Comparison of ENCODE assay signal across 16 mouse cellular contexts in the genomic region with DNA sequence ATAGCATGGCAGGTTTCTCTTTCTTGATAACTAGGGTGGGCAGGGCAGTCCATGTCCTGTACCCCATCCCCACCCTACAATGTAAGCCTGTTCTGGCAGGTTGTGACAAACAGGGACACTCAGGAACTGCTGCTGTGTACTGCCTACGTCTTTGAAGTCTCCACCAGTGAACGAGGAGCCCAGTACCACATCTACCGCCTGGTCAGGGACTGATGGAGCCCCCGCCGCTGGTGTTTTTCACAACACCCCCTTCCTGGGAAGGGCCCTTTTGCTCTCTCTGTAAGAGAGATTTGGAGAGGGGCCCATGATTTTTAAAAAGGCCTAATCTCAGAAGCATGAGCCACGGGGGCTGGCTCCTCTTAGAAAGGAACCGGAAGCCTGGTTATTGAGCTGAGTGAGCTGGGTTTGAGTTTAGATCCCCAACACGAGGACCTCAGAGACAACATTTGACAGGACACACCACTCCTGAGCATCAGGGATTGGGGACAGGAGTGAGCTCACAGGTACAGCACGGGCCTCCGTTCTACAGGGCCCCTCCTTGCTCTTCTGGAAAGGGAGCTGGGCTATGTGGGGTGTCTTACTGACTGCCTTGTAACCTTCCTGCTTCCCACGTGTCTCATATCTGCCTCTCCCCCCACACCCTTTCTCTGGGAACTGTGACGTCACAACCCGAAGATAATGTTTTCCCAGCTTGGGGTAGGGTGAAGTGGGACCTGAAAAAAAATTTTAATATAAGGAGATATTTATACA. TPM values are rescaled to one million over a fixed set of nuclear protein-coding genes. Genes with fewer than 3 reads are reported as not detected.
DNase-seq lines count a peak whose midpoint lies in the region; ATAC-seq lines count a peak whose summit lies in the region.
"Had no signal": no experiment of that assay in that cellular context is flagged by ENCODE, and none has a peak within 500 bp of the region (broad histone marks: within the 10 kb centered on the region; RNA-seq: fewer than 3 reads in every experiment).

No protein-coding gene starts in this region.

- WGBS in hindbrain, embryonic 10.5 days = 68% methylated on average over 13 of the region's 13 CpGs
- WGBS in hindbrain, embryonic 14.5 days = 76% methylated on average over 13 of the region's 13 CpGs
- 70% methylated on average over 13 of the region's 13 CpGs for WGBS in midbrain, embryonic 14.5 days
- WGBS in midbrain, embryonic 16.5 days = 64% methylated on average over 13 of the region's 13 CpGs
- WGBS in forebrain, embryonic 15.5 days = 67% methylated on average over 13 of the region's 13 CpGs

- peak; percentile 4 for DNase-seq in hindbrain, embryonic 10.5 days (ENCODE audit: low spot score)
- DNase-seq in hindbrain, embryonic 14.5 days (ENCODE audit: low spot score) = no peak
- DNase-seq in midbrain, embryonic 14.5 days = no peak
- DNase-seq in right cerebral cortex, postnatal 25 days = peak; percentile 54
- no peak for DNase-seq in kidney, adult 9 months
- DNase-seq: adrenal gland, postnatal 14 days; cerebellum, adult 11-12 months; lung, postnatal 14 days; thymus, adult 2 months had no signal

- H3K4me2 ChIP-seq in hindbrain, embryonic 14.5 days (replicated peaks) = no peak overlapping the region
- no peak overlapping the region for H3K4me2 ChIP-seq in midbrain, embryonic 14.5 days (ENCODE audit: low read length)
- no peak overlapping the region for H3K4me2 ChIP-seq in midbrain, embryonic 16.5 days (ENCODE audit: low read length)
- H3K4me2 ChIP-seq in forebrain, embryonic 15.5 days (replicated peaks) = no peak overlapping the region
- H3K4me2 ChIP-seq: limb, embryonic 15.5 days had no signal

- no peak for ATAC-seq in hindbrain, embryonic 14.5 days (ENCODE audit: low FRiP score)
- ATAC-seq in midbrain, embryonic 14.5 days (ENCODE audit: low FRiP score, low TSS enrichment) = no peak
- no peak for ATAC-seq in midbrain, embryonic 16.5 days
- no peak for ATAC-seq in forebrain, embryonic 15.5 days (replicated peaks)
- no peak for ATAC-seq in megakaryocyte progenitor cell, adult 5-6 weeks (replicated peaks; ENCODE audit: poor library complexity)
- ATAC-seq: inflammation-experienced regulatory T-cells, adult 6 months; Patski had no signal

- no peak overlapping the region for H3K9ac ChIP-seq in hindbrain, embryonic 14.5 days
- H3K9ac ChIP-seq in midbrain, embryonic 14.5 days (replicated peaks; ENCODE audit: low read length) = no peak overlapping the region
- no peak overlapping the region for H3K9ac ChIP-seq in midbrain, embryonic 16.5 days (ENCODE audit: low read depth, low read length)
- no peak overlapping the region for H3K9ac ChIP-seq in forebrain, embryonic 15.5 days (replicated peaks)
- H3K9ac ChIP-seq: limb, embryonic 15.5 days had no signal

- no peak overlapping the region for H3K27ac ChIP-seq in hindbrain, embryonic 10.5 days
- no peak overlapping the region for H3K27ac ChIP-seq in hindbrain, embryonic 14.5 days
- 0 out of 2 replicates have a peak overlapping the region, but pooled peaks have one; percentile 8 for H3K27ac ChIP-seq in midbrain, embryonic 14.5 days (replicated peaks; ENCODE audit: low read depth, low read length)
- no peak overlapping the region for H3K27ac ChIP-seq in midbrain, embryonic 16.5 days (ENCODE audit: low read length)
- peak overlapping the region; percentile 81 for H3K27ac ChIP-seq in forebrain, embryonic 15.5 days (replicated peaks)
- H3K27ac ChIP-seq: kidney, postnatal 0 days had no signal

- no peaks in the 10 kb centered on the region for H3K9me3 ChIP-seq in hindbrain, embryonic 10.5 days
- no peaks in the 10 kb centered on the region for H3K9me3 ChIP-seq in hindbrain, embryonic 14.5 days (ENCODE audit: control insufficient read depth, low read length)
- no peaks in the 10 kb centered on the region for H3K9me3 ChIP-seq in midbrain, embryonic 14.5 days (ENCODE audit: control insufficient read depth, low read length)
- H3K9me3 ChIP-seq in midbrain, embryonic 16.5 days (replicated peaks; ENCODE audit: control insufficient read depth, low read length, poor library complexity, severe bottlenecking) = no peaks in the 10 kb centered on the region
- H3K9me3 ChIP-seq in forebrain, embryonic 15.5 days = no peaks in the 10 kb centered on the region
- H3K9me3 ChIP-seq: limb, embryonic 15.5 days had no signal

- H3K36me3 ChIP-seq in hindbrain, embryonic 10.5 days = peaks cover 60% of the 10 kb centered on the region
- H3K36me3 ChIP-seq in hindbrain, embryonic 14.5 days (replicated peaks; ENCODE audit: control insufficient read depth, insufficient read depth) = peaks cover 22% of the 10 kb centered on the region
- H3K36me3 ChIP-seq in midbrain, embryonic 14.5 days (ENCODE audit: control insufficient read depth, insufficient read depth, low read length) = peaks cover 18% of the 10 kb centered on the region
- H3K36me3 ChIP-seq in midbrain, embryonic 16.5 days (ENCODE audit: control insufficient read depth, insufficient read depth, low read length) = no peaks in the 10 kb centered on the region
- H3K36me3 ChIP-seq in forebrain, embryonic 15.5 days = peaks cover 14% of the 10 kb centered on the region

- peaks cover 39% of the 10 kb centered on the region for H3K27me3 ChIP-seq in hindbrain, embryonic 10.5 days (ENCODE audit: insufficient read depth, poor library complexity, severe bottlenecking)
- H3K27me3 ChIP-seq in hindbrain, embryonic 14.5 days (ENCODE audit: control insufficient read depth, insufficient read depth, low read length) = no peaks in the 10 kb centered on the region
- no peaks in the 10 kb centered on the region for H3K27me3 ChIP-seq in midbrain, embryonic 14.5 days (ENCODE audit: control insufficient read depth, insufficient read depth, low read length)
- peaks cover 7% of the 10 kb centered on the region for H3K27me3 ChIP-seq in midbrain, embryonic 16.5 days (ENCODE audit: control insufficient read depth, insufficient read depth, low read depth, low read length)
- no peaks in the 10 kb centered on the region for H3K27me3 ChIP-seq in forebrain, embryonic 15.5 days
- H3K27me3 ChIP-seq: limb, embryonic 15.5 days; Patski had no signal

- peaks cover 44% of the 10 kb centered on the region for H3K4me1 ChIP-seq in hindbrain, embryonic 10.5 days (replicated peaks)
- peaks cover 11% of the 10 kb centered on the region for H3K4me1 ChIP-seq in hindbrain, embryonic 14.5 days (replicated peaks; ENCODE audit: control insufficient read depth, insufficient read depth, low read length)
- H3K4me1 ChIP-seq in midbrain, embryonic 14.5 days (ENCODE audit: control insufficient read depth, insufficient read depth, low read length) = peaks cover 14% of the 10 kb centered on the region; the same call in 1 of the 2 replicates
- peaks cover 7% of the 10 kb centered on the region; the same call in 1 of the 2 replicates for H3K4me1 ChIP-seq in midbrain, embryonic 16.5 days (ENCODE audit: control insufficient read depth, insufficient read depth, low read length)
- H3K4me1 ChIP-seq in forebrain, embryonic 15.5 days = peaks cover 25% of the 10 kb centered on the region

- H3K4me3 ChIP-seq in hindbrain, embryonic 10.5 days = no peak overlapping the region
- no peak overlapping the region for H3K4me3 ChIP-seq in hindbrain, embryonic 14.5 days (replicated peaks; ENCODE audit: low read length)
- H3K4me3 ChIP-seq in midbrain, embryonic 14.5 days (replicated peaks; ENCODE audit: low read depth, low read length) = no peak overlapping the region
- H3K4me3 ChIP-seq in midbrain, embryonic 16.5 days (ENCODE audit: low read depth, low read length) = no peak overlapping the region
- H3K4me3 ChIP-seq in forebrain, embryonic 15.5 days = no peak overlapping the region
- H3K4me3 ChIP-seq: limb, embryonic 15.5 days had no signal

RNA-seq across cellular contexts. Expression of gene Cd37, which starts 6.0 kb away (rescaled TPM):
- polyA plus RNA-seq in hindbrain, embryonic 10.5 days (2016; fragmentation: Nextera tagmentation; extraction: Ambion mirVana) = 1.0 and 1.1 TPM in 2 replicates
- 0.94 and 1.2 TPM in 2 replicates for polyA plus RNA-seq in hindbrain, embryonic 14.5 days (2014; fragmentation: Nextera tagmentation; extraction: Ambion mirVana)
- polyA plus RNA-seq in midbrain, embryonic 14.5 days (2014; fragmentation: Nextera tagmentation; extraction: Ambion mirVana) = 0.76 and 1.0 TPM in 2 replicates
- 1.3 and 1.4 TPM in 2 replicates for polyA plus RNA-seq in midbrain, embryonic 16.5 days (2015; fragmentation: Nextera tagmentation; extraction: Ambion mirVana)
- polyA plus RNA-seq in forebrain, embryonic 15.5 days (2015; fragmentation: Nextera tagmentation; extraction: Ambion mirVana) = 1.3 and 1.6 TPM in 2 replicates
- 104 and 124 TPM in 2 replicates for total RNA-seq in megakaryocyte progenitor cell, adult 5-6 weeks (2015)
- total RNA-seq in megakaryocyte progenitor cell, adult 5-6 weeks (2017) = 76.6 and 81.9 TPM in 2 replicates

RNA-seq across cellular contexts. Expression of gene Slc6a16, which starts 8.0 kb away (rescaled TPM):
- 0.26 TPM in 1 of 2 replicates, not detected in the other for polyA plus RNA-seq in hindbrain, embryonic 10.5 days (2016; fragmentation: Nextera tagmentation; extraction: Ambion mirVana)
- 0.33 and 0.67 TPM in 2 replicates for polyA plus RNA-seq in hindbrain, embryonic 14.5 days (2014; fragmentation: Nextera tagmentation; extraction: Ambion mirVana)
- polyA plus RNA-seq in midbrain, embryonic 14.5 days (2014; fragmentation: Nextera tagmentation; extraction: Ambion mirVana) = 0.16 and 0.54 TPM in 2 replicates
- 0.93 and 1.2 TPM in 2 replicates for polyA plus RNA-seq in midbrain, embryonic 16.5 days (2015; fragmentation: Nextera tagmentation; extraction: Ambion mirVana)
- 0.17 and 0.20 TPM in 2 replicates for polyA plus RNA-seq in forebrain, embryonic 15.5 days (2015; fragmentation: Nextera tagmentation; extraction: Ambion mirVana)
- total RNA-seq in megakaryocyte progenitor cell, adult 5-6 weeks (2015) = not detected in 2 replicates
- not detected in 2 replicates for total RNA-seq in megakaryocyte progenitor cell, adult 5-6 weeks (2017)
- total RNA-seq: adrenal gland, postnatal 14 days had no signal
- polyA plus RNA-seq: inflammation-experienced regulatory T-cells, adult 6 months; limb, embryonic 15.5 days; Patski had no signal

RNA-seq across cellular contexts. Expression of gene Tead2, which starts 17.3 kb away (rescaled TPM):
- 324 and 370 TPM in 2 replicates for polyA plus RNA-seq in hindbrain, embryonic 10.5 days (2016; fragmentation: Nextera tagmentation; extraction: Ambion mirVana)
- 37.7 and 48.0 TPM in 2 replicates for polyA plus RNA-seq in hindbrain, embryonic 14.5 days (2014; fragmentation: Nextera tagmentation; extraction: Ambion mirVana)
- 38.4 and 59.7 TPM in 2 replicates for polyA plus RNA-seq in midbrain, embryonic 14.5 days (2014; fragmentation: Nextera tagmentation; extraction: Ambion mirVana)
- polyA plus RNA-seq in midbrain, embryonic 16.5 days (2015; fragmentation: Nextera tagmentation; extraction: Ambion mirVana) = 30.5 and 39.5 TPM in 2 replicates
- 92.8 and 106 TPM in 2 replicates for polyA plus RNA-seq in forebrain, embryonic 15.5 days (2015; fragmentation: Nextera tagmentation; extraction: Ambion mirVana)
- total RNA-seq in megakaryocyte progenitor cell, adult 5-6 weeks (2015) = 2.2 TPM in 1 of 2 replicates, not detected in the other
- total RNA-seq in megakaryocyte progenitor cell, adult 5-6 weeks (2017) = 0.20 TPM in 1 of 2 replicates, not detected in the other

RNA-seq across cellular contexts. Expression of gene Dkkl1, which starts 20.9 kb away (rescaled TPM):
- 1.8 and 2.1 TPM in 2 replicates for polyA plus RNA-seq in hindbrain, embryonic 10.5 days (2016; fragmentation: Nextera tagmentation; extraction: Ambion mirVana)
- 8.7 and 11.3 TPM in 2 replicates for polyA plus RNA-seq in hindbrain, embryonic 14.5 days (2014; fragmentation: Nextera tagmentation; extraction: Ambion mirVana)
- 2.4 and 2.7 TPM in 2 replicates for polyA plus RNA-seq in midbrain, embryonic 14.5 days (2014; fragmentation: Nextera tagmentation; extraction: Ambion mirVana)
- polyA plus RNA-seq in midbrain, embryonic 16.5 days (2015; fragmentation: Nextera tagmentation; extraction: Ambion mirVana) = 6.2 and 10.5 TPM in 2 replicates
- polyA plus RNA-seq in forebrain, embryonic 15.5 days (2015; fragmentation: Nextera tagmentation; extraction: Ambion mirVana) = 1.4 and 2.0 TPM in 2 replicates
- 3.8 and 5.4 TPM in 2 replicates for total RNA-seq in megakaryocyte progenitor cell, adult 5-6 weeks (2015)
- total RNA-seq in megakaryocyte progenitor cell, adult 5-6 weeks (2017) = 4.2 and 5.6 TPM in 2 replicates
- total RNA-seq: adrenal gland, postnatal 14 days had no signal
- polyA plus RNA-seq: Patski had no signal

RNA-seq across cellular contexts. Expression of gene Ccdc155, which starts 28.2 kb away (rescaled TPM):
- 0.64 and 0.80 TPM in 2 replicates for polyA plus RNA-seq in hindbrain, embryonic 10.5 days (2016; fragmentation: Nextera tagmentation; extraction: Ambion mirVana)
- 0.50 and 0.57 TPM in 2 replicates for polyA plus RNA-seq in hindbrain, embryonic 14.5 days (2014; fragmentation: Nextera tagmentation; extraction: Ambion mirVana)
- polyA plus RNA-seq in midbrain, embryonic 14.5 days (2014; fragmentation: Nextera tagmentation; extraction: Ambion mirVana) = 0.33 and 0.34 TPM in 2 replicates
- polyA plus RNA-seq in midbrain, embryonic 16.5 days (2015; fragmentation: Nextera tagmentation; extraction: Ambion mirVana) = 0.45 and 0.53 TPM in 2 replicates
- polyA plus RNA-seq in forebrain, embryonic 15.5 days (2015; fragmentation: Nextera tagmentation; extraction: Ambion mirVana) = 0.74 and 0.75 TPM in 2 replicates
- total RNA-seq in megakaryocyte progenitor cell, adult 5-6 weeks (2015) = 0.15 TPM in 1 of 2 replicates, not detected in the other
- 0.34 TPM in 1 of 2 replicates, not detected in the other for total RNA-seq in megakaryocyte progenitor cell, adult 5-6 weeks (2017)

Comparison
In these comparisons a context has a peak if more than half of its experiments do, and no peak if none do; other contexts are left out.
1. DNase-seq: peak in hindbrain, embryonic 10.5 days (single experiment) and right cerebral cortex, postnatal 25 days (single experiment); none in hindbrain, embryonic 14.5 days (single experiment), midbrain, embryonic 14.5 days (single experiment) and kidney, adult 9 months (single experiment).
2. H3K27ac ChIP-seq: peak in midbrain, embryonic 14.5 days (single experiment) and forebrain, embryonic 15.5 days (single experiment); none in hindbrain, embryonic 10.5 days (single experiment), hindbrain, embryonic 14.5 days (single experiment) and midbrain, embryonic 16.5 days (single experiment).